Mouse (Mus musculus) cortical plate, adult 2 months (tissue): ENCODE data around the gene Tcl1. TPM values are rescaled to one million over a fixed set of nuclear protein-coding genes. Genes with fewer than 3 reads are reported as not detected.

Experiments
- H3K27ac ChIP-seq: fragments of 200-500 bp; 2 replicates; pipeline ENCODE4 v1.5.1; 2012; ENCODE audit warnings: low read length, control low read depth, inconsistent platforms; ENCODE audit not compliant: insufficient read depth
- H3K4me1 ChIP-seq: fragments of 200-500 bp; 2 replicates; pipeline ENCODE4 v1.6.1; 2011; ENCODE audit warnings: low read length; ENCODE audit not compliant: control insufficient read depth, insufficient read depth
- H3K4me3 ChIP-seq: fragments of 200-500 bp; 2 replicates; pipeline ENCODE4 v1.5.1; 2011; ENCODE audit warnings: mild to moderate bottlenecking, low read length, control low read depth; ENCODE audit not compliant: insufficient read depth
- CTCF ChIP-seq: fragments of 200-500 bp; IDR thresholded peaks from 2 replicates; pipeline ENCODE4 v1.5.1; 2011; ENCODE audit warnings: mild to moderate bottlenecking, control low read depth, low read length; ENCODE audit not compliant: insufficient read depth; ENCODE audit errors: extremely low read depth
- POLR2A ChIP-seq: fragments of 200-500 bp; IDR thresholded peaks from 2 replicates; pipeline ENCODE4 v1.6.1; 2011; ENCODE audit warnings: mild to moderate bottlenecking, low read length, control low read depth; ENCODE audit not compliant: insufficient read depth; ENCODE audit errors: extremely low read depth
- polyA plus RNA-seq: library from polyadenylated mRNA; depleted of rRNA; stranded (reverse); fragments of >200 nt; gene quantifications from 2 replicates; pipeline ENCODE4 v1.2.3, GENCODE M21; 2012; rRNA removed

The Tcl1 gene
- not detected in 2 replicates for polyA plus RNA-seq

GRCm38 (mm10) chr12:105222601-105223319 is at the start of gene Tcl1:
TSS of gene Tcl1 (minus strand) at chr12:105222793.
- Histone ChIP-seq H3K27ac (no peak within 1 kb of the TSS), H3K4me1 (no peaks in the 10 kb centered on the region), H3K4me3 (no peak within 1 kb of the TSS)
- TF ChIP-seq POLR2A (no peak), CTCF (no peak)

- TF ChIP-seq CTCF (no peak), POLR2A (no peak)
- Histone ChIP-seq H3K4me1 (no peaks in the 10 kb centered on the region), H3K27ac (no peak overlapping the region), H3K4me3 (no peak overlapping the region)
These were observed 48.7 kb upstream of the Tcl1 start for GRCm38 (mm10) chr12:105271016-105271965.

GRCm38 (mm10) chr12:105267076-105267475 is 44.5 kb upstream of the Tcl1 start:
- H3K4me1 ChIP-seq = no peaks in the 10 kb centered on the region
- H3K4me3 ChIP-seq = no peak overlapping the region
- TF ChIP-seq POLR2A = no peak
- no peak for TF ChIP-seq CTCF
- H3K27ac ChIP-seq = no peak overlapping the region

GRCm38 (mm10) chr12:105266096-105266495 is 43.5 kb upstream of the Tcl1 start:
- Histone ChIP-seq H3K4me1 (no peaks in the 10 kb centered on the region), H3K27ac (no peak overlapping the region), H3K4me3 (no peak overlapping the region)
- TF ChIP-seq CTCF = no peak
- no peak for TF ChIP-seq POLR2A

- H3K4me1 ChIP-seq = no peaks in the 10 kb centered on the region
- TF ChIP-seq POLR2A (no peak), CTCF (no peak)
These were observed 36.6 kb upstream of the Tcl1 start for GRCm38 (mm10) chr12:105259221-105259620.

GRCm38 (mm10) chr12:105258787-105259186 is 36.2 kb upstream of the Tcl1 start:
- Histone ChIP-seq H3K4me1 (no peaks in the 10 kb centered on the region), H3K27ac (no peak overlapping the region), H3K4me3 (no peak overlapping the region)
- TF ChIP-seq CTCF = peak; percentile 57
- TF ChIP-seq POLR2A = no peak

More at GRCm38 (mm10) chr12:105259221-105259620, 36.6 kb upstream of the Tcl1 start:
- Histone ChIP-seq H3K27ac (no peak overlapping the region), H3K4me3 (no peak overlapping the region)

- Histone ChIP-seq H3K4me3 (no peak overlapping the region), H3K27ac (no peak overlapping the region), H3K4me1 (no peaks in the 10 kb centered on the region)
- TF ChIP-seq POLR2A (no peak), CTCF (no peak)
These were observed 31.2 kb upstream of the Tcl1 start for GRCm38 (mm10) chr12:105253796-105254195.

GRCm38 (mm10) chr12:105248763-105249233 is 26.2 kb upstream of the Tcl1 start:
- no peak for TF ChIP-seq CTCF
- TF ChIP-seq POLR2A = no peak
- Histone ChIP-seq H3K4me3 (no peak overlapping the region), H3K27ac (no peak overlapping the region), H3K4me1 (no peaks in the 10 kb centered on the region)

- Histone ChIP-seq H3K27ac (no peak overlapping the region), H3K4me1 (no peaks in the 10 kb centered on the region), H3K4me3 (no peak overlapping the region)
- TF ChIP-seq POLR2A = no peak
- TF ChIP-seq CTCF = no peak
These were observed 16.5 kb upstream of the Tcl1 start for GRCm38 (mm10) chr12:105239060-105239459.

GRCm38 (mm10) chr12:105235091-105235490 is 12.5 kb upstream of the Tcl1 start:
- no peak overlapping the region for H3K27ac ChIP-seq
- no peak overlapping the region for H3K4me3 ChIP-seq
- no peak for TF ChIP-seq POLR2A
- TF ChIP-seq CTCF = no peak
- no peaks in the 10 kb centered on the region for H3K4me1 ChIP-seq
